Mouse (Mus musculus): ENCODE measurements around the gene Sept9.

The Sept9 gene

DNA sequence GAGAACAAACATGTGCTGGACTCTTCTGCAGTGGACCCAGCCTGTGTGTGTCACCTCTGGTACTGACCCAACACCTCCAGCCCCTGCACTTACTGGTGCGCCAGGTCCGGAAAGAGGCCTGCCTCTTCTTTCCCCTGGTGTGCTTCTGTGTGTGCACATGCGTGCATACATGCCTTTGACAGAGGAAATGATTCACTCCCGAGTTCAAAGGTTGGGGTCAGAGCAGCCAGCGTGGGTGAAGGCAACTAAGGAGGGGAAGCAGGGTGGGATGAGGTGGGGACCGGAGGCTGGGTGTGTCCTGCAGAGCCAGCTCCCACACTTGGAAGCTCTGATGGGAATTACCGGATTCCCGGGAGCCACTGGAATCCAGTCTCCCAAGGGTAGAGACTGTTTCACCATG, 46.8 kb downstream of the Sept9 start:
- DNase-seq (ENCODE audit: low read depth, low spot score) = no peak

DNA sequence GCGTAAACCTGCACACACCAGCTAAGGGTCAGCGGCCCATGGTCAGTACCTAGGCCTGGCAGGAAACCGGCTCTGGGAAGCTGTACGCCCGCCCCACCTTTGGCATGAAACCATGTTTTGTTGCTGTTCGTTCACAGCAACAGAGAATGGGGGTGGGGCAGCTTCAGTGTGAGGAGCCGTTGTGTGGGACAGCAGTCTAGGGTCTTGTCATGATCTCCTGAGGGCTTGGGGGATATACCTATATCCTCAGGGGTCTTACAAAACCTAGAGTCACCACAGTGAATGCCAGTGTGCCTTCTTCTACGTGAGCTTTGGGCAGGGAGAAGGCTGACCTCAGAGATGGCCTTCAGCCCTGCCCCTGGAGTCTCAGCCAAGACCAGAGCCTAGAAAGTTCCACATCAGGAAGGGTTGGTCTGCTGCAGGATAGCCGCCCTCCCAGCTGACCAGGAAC, 47.5 kb downstream of the Sept9 start:
- no peak for DNase-seq (ENCODE audit: low read depth, low spot score)

DNA sequence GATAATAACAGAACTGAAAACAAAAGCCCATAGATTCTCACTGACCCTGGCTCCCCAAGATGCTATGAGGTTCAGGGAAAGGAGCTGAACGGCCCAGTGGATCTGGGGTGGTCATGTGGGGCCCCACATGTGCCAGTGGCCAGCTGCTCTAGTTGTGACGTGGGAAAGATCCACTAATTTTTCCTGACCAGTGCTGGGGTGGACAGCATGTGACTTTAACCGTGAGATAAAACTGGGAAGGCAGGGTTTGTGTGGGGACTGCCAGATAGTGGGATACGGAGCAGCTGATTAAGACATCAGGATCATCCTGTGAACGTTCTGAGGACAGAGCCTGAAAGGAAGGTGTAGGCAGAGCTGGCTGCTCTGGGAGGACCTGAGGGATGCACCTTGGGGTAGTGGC, 48.1 kb downstream of the Sept9 start:
- no peak for DNase-seq (ENCODE audit: low read depth, low spot score)

DNA sequence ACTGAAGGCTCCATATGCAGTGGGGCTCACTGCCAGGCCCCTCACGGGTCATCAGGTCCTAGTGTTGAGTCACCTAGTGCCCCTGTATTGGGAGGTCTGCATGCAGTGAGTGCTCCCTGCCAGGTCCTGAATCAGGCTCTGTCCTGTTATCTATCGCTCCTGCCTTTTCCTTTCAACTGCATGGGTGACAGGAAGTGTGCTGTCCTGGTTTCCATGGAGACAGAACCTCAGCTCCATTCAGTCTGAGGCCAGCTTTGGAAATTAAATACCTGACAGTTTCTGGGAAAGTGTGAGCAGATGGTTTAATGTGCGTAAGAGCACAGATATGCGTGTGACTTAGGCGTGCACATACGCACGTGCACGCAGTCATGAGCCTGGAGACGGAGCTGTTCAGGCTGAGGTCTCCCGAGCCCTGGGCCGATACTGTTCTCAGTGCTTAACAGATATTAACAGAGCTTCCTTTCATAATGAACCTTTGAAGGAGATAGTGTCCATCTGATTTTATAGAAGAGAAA, 49.3 kb downstream of the Sept9 start:
- no peak for DNase-seq (ENCODE audit: low read depth, low spot score)

DNA sequence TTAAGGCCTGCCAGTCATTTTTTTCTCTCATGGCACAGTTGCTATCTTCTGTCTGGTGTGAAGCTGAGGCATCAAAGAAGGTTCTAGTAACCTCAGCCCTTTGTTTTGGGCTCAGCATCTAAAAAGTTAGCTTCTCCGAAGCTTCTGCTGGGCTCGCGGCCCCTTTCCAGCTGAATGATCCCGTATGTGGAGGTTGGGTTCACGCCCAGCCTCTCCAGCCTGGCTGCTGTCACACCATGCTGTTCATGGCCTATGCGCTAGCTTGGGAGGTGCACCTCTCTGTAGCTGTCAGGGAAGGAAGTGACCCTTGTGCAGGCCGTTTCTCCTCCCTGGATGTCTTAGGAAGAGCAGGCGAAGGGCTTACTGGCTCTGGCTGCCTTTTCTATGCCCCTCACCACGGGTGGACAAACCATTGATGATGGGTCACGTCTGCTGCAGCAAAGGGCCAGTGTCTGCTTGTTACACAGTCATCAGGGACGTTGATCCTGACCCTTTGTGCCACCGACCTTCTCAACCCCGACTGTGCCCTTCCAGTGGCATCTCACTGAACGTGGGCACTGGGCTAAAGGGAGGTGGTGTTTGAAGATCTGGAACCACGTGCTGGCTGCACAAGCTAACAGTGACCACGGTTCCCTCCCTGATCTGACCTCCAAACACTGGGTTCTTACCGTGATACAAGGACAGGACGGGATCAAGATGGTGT, 50.0 kb downstream of the Sept9 start:
- DNase-seq (ENCODE audit: low read depth, low spot score) = no peak

DNA sequence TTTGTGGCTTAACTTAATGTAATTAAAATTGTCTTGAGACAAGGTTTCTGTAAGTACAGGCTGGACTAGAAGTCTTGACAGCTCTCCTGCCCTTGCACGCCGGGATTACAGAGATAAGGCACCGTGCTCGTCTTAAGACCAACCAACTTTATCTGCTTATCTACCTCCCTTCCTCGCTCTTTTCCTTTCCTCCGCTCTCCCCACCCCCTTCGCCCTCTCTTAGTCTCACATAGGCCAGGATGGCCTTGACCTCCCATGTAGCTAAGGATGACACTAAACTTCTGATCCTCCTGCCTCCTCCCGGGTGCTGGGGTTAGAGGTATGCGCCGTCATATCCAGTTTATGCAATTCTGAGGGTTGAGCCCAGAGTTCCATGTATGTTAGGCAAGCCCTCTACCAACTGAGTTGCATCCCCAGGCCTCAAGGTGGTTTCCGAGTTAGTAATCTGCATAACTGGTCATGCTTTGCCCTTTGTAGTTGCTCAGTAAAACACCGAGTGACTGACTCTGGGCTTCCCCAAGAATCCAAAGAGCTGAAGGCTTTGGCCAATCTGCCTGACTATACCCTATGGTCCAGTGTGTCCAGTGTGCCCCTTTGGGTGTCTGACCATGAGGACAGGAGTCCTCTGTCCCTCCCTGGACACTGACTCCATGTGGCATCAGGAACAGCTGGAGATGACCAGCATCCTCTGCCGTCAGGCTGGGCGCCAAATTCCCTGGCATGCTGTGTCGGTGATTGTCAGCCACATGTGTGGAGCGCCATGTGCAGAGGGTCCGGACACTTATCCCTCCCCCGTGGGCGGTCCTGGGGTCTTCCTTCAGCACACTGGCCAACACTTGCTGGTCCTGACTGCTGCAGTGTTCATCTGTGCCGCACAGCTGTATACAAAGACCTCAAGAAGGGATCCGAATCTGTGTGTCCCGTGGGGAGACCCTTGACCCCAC, 50.8 kb downstream of the Sept9 start:
- DNase-seq (ENCODE audit: low read depth, low spot score) = no peak

DNA sequence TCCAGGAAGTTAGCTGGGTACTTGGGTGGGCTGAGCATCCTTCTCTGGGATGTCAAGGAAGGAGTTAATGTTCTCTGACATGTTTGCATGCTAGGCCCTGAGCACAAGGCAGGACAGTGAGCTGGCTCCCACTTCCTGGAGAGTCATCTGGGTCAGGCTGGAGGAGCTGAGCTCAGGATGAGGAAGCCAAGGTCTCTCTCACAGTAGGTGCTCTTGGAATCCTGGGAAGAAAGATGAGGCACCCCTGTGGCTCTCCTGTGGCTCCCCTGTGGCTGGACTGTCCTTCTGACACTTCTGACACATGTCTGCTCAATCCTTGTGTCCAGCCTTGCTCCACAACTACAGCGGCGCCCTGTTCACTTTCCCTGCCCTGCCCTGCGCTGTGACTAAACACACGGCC, 52.3 kb downstream of the Sept9 start:
- no peak for DNase-seq (ENCODE audit: low read depth, low spot score)

DNA sequence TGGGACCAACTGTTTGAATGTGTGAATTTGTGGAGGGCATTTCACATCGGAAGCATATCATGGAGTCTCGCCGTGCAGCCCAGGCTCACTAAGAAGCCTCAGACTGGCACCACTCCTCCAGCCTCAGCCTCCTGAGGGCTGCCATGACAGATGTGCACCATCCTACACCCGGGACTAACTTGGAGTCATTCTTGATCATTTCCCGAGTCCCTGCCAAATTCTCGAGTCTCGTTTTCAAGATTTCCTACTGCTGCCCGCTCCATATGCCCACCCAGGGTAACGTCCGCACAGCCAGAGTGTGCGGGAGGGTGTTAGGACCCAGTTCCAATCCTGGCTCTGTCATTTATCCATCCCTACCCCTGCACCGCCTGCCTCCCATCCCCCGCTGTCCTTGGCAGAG, 53.4 kb downstream of the Sept9 start:
- no peak for DNase-seq (ENCODE audit: low read depth, low spot score)

DNA sequence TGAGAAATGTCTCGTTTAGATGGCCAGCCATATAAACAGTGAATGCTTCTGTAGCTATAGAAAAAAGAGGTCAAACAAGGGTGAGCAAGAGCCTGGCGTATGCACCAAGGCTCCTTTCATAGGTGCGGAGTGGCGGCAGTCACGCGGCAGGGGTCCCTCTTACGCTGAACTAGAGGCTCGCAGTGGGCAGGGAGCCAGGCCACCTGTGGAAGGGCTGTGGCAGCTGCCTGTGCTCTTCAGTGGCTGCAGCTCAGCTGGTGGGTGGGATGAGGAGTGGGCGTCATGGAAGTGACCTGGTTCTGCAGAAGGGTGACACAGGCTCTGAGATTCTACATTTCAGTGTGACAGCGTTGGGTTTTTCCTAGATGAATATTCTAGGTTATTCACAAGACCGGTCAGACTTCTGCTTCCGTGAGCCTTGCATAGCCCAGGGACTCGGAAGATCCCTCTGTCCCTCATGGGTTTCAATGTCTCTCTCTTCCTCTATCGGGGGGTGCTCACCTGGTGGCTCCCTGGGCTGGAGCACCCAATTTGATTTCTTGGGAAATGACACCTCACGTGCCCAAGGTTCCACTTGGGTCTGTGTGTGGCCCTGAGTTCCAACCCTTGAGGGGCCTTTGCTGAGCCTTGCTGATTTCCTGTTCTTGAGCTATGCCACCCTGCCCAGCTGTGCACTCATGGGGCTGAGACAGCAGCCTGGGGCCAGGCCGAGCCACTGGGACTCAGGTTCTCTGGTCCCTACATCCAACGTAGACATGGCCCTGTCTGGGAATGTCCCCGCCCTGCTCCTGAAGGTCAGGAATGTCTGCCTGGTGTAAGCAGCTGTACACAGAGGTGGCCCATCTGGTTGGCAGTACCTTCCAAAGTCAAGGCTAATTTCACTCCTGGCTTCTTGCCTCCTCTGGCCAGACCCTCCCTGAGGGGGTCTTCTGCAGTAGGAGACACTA, 55.0 kb downstream of the Sept9 start:
- DNase-seq (ENCODE audit: low read depth, low spot score) = peak; percentile 83

DNA sequence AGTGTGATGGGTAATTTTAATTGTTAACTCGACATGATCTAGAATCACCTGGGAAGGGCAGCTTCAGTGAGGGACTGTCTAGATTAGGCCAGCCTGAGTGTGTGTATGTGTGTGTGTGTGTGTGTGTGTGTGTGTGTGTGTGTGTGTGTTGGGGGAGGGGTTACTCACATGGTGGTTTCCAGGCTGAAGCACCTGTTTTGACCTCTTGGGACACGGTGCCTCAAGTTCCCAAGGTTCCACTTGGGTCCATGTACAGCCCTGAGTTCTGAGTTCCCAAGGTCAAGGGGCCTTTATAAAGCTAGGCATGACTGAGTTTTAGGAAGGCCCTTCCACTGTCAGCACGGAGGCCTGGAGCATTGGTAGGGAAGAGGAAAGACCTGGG, 55.6 kb downstream of the Sept9 start:
- DNase-seq (ENCODE audit: low read depth, low spot score) = peak; percentile 33

DNA sequence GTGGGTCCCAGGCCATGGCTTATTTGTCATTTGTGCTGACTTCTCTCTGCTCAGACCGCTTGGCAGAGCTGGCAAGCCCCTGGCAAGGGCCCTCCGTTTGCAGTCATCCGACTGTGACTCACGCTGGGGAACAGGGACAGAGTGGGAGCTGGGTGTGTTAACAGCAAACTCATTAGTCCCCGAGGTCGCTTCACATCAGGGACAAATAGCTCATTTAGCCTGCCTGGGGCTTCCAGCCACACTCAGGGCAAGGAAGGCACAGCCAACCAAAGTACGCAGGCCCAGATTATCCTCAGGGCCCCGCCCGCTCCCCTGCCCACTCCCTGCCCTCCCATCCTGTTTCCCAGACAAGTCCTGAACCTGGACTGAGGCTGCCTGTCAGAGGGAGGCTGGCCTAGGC, 56.6 kb downstream of the Sept9 start:
- DNase-seq (ENCODE audit: low read depth, low spot score) = no peak

DNA sequence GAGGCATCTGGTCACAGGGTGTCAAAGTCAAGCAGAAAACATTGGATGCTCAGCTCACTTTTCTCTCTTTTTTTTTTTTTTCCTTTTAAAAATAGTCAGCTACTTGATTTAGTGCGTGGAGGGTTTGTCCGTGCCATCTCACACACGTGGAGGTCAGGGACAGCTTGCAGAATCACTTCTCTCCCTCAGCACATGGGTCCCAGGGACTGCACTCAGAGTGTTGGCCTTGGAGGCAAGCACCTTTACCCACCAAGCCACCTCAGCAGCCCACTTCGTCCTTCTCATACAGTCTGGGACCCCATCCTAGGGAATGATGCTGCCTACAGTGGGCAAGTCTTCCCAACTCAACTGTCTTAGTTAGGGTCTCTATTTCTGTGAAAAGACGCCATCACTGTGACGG, 57.4 kb downstream of the Sept9 start:
- DNase-seq (ENCODE audit: low read depth, low spot score) = no peak

DNA sequence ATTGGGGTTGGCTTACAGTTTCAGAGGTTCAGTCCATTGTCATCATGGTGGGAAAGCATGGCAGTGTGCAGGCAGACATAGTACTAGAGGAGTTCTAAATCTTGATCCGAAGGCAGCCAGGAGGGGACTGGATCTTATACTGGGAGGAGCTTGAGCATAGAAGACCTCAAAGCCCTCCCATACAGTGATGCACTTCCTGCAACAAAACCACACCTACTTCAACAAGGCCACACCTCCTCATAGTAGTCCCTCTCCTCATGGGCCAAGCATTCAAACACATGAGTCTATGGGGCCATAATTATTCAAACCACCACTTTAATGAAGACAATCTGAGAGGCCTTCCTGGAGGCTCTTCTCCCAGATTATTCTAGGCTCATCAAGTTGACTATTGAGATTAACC, 57.8 kb downstream of the Sept9 start:
- peak; percentile 46 for DNase-seq (ENCODE audit: low read depth, low spot score)

DNA sequence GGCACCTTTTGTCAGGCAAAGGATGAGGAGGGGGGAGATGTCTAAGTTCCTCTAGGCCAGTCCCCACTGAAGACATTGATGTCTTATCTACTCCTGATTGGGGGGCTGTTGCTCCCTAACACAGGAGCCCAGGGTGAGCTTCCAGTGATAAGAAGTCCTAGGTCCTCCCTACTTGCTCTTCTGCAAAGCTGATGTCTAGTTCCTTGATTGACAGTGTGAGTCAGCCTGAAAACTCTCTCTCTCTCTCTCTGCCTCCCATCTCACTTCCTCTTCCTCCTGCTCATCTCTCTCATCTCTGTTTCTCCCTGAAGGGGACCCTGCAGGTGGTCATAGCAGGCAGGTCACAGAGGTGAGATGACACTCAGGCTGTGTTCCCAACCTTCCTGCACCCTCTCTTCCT, 58.4 kb downstream of the Sept9 start:
- no peak for DNase-seq (ENCODE audit: low read depth, low spot score)

DNA sequence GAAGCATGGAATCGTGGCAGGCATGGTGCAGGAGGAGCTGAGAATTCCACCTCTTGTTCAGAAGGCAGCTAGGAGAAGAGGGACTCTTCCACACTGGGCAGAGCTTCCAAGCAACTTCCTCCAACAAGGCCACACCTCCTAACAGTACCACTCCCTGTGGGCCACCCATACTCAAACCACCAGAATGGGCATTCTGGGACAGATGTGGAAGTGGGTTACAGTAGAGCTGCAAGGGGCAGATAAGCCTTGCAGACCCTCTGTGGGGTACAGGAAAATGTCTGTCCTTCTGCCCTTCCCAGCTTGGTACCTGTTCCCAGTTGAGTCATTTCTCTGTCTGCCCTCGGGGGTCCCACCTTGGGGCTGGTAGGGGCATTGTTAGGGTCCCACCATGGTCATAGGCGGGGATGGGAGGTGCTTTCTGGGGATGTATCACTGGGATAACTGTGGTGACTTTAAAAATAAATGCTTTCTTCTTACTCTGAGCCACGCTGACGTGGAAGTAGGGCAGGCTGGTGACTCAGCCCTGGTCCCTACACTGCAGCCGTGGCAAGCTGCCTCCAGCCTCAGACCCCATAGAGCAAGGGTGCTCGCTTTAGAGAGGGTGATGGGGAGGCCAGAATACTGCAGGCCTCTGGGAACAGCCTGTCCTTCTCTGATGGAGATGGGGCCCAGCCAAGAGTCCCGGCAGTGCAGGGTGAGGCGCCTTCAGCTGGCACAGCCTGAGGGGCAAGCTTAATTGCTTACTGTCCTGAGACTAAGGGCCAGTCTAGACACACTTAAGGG, 59.9 kb downstream of the Sept9 start:
- no peak for DNase-seq (ENCODE audit: low read depth, low spot score)

DNA sequence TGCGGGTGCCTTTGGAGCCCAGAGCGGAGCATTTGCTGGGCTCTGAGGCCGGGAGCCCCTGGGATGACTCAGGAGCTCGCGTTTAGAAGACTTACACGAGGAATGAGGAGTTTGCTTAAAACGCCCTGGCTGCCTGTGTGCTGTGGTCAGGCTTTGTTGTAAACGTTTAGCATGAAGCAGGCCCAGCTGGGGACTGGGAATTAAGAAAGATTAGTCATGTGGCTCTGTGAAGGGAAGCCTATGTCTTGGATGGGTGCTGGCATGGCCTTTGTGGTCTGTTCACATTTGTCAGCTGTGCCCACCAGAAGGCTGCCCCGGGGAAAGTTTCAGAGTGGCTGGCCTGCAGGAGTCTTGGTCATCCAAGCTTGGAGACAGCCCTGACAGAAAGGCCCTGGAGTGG, 61.2 kb downstream of the Sept9 start:
- DNase-seq (ENCODE audit: low read depth, low spot score) = no peak

DNA sequence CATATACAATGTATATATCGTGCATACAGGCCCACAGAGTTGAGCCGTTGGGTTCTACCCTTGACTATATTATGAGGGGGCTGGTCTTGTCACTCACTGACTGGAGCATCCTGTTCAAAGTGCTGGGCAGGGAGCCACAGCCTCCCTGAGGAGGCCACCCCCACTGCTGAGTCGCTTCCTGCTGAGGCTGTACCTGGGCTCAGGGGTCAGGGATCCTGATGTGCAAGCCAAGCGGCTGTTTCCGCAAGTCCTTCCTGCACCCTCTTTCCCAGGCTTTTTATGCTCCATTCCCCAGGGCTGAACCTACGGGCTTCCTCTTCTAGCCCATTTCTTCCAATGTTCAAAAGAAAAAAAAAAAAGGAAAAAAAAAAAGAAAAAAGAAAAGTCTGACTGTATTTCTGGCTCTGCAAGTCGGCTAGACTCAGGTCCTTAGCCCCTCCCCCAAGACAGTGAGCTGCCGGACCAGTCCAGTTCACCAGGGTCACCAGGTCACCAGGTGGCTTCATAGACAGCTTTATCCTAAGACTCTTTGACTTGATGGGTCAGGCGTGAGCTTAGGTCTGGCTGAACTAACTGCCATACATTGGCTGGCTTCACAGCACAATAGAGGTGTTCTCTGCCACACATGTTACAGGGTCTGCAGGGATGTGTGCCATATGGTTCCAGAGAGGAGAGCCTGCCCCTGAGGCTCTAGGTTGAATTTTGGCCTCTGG, 63.8 kb downstream of the Sept9 start:
- no peak for DNase-seq (ENCODE audit: low read depth, low spot score)

DNA sequence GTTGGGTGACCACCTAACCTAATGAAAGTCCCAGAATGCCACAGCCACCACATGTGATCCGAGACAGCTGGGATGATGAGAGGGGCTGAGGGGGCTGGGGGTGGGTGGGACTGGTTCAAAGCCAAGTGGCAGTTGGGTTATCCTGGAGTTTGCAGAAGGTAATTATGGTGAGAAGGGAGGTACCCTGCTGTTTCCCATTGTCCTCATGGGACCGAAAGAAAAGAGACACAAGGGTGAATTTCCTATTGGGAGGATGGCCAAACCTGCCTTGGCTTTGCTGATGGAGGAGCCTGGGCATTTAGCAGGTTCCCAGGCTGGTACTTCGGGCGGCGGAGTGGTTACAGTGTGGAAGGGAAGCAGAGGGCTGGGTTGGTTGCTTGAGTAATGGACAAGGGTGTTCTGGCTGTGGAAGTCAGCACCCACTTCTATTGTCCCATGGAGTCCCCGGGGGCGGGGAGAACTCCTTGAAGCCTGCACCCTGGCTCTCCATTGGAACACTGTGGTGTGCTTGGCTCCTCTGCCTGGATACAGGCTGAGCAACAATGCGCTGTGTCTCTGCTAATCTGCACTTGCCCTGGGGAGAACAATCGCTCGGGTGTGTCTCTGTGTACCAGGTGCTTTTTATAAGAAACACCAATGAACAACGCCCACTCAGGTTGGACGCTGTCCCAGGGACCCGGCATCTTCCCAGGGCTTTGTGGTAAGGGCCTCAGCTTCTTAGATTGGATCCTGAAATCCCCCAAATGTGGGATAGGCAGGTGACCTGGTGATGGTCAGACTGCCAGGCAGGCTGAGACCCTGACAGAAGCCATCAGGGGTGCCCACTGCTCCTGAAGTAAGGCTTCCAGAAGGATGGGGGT, 64.9 kb downstream of the Sept9 start:
- DNase-seq (ENCODE audit: low read depth, low spot score) = peak; percentile 79

DNA sequence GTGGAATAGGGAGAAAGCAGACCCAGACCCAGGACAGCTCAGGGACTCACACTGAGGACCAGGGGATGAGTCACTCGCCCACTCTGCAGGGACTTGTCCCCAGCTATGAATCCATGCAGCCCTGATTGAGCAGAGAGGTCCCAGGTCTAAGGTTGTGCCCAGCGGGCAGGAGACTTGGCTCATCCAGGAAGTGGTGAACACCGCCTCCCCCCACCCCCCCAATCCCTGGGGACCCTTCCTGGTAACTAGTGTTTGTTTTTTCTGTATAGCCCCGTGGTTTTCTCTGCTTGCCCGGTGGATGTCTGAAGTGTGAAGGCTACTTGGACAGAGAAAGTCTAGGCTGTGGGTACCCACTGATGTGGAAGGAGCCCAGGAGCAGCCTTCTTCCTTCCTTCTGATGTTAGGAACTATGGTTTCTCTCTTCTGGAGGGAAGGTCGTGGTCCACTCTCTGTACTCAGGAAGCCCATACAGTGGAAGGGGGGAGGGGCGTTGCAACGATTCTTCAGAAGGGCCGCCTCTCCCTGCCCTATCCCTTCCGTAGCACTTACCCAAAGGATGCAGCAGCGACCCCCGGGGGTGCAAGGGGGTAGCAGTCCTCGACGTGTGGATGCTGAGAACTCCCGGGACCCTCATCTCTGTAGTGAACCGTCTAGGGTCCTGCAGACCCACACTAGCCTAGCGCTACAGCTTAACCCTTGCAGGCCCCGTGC, 66.0 kb downstream of the Sept9 start:
- DNase-seq (ENCODE audit: low read depth, low spot score) = peak; percentile 53

Data from ZHBTc4 (cell line).